Mouse (Mus musculus): ENCODE measurements around the gene Atp5d. TPM values are rescaled to one million over a fixed set of nuclear protein-coding genes. Genes with fewer than 3 reads are reported as not detected.
A peak's percentile ranks its signal among the peaks of the same experiment; 100 is the strongest.
"Not testable (repeated sequence)": the region's sequence is repeated elsewhere in the genome, so short reads cannot be mapped to it uniquely, and the experiment has no call there.

Gene Atp5d
- polyA plus RNA-seq, 1 experiment from 2014 or later: 498 TPM

- peak; percentile 62 for DNase-seq (ENCODE audit: extremely low spot score, low spot score)
- Histone ChIP-seq H3K27ac (peak overlapping the region; percentile 90), H3K9me3 (no peaks in the 10 kb centered on the region), H3K4me3 (peak overlapping the region; percentile 55), H3K27me3 (ENCODE audit: poor library complexity, severe bottlenecking) (peaks cover 14% of the 10 kb centered on the region), H3K36me3 (replicated peaks) (peaks cover 21% of the 10 kb centered on the region), H3K4me1 (peaks cover 97% of the 10 kb centered on the region)
- WGBS: 8% methylated on average over 7 of the region's 7 CpGs
These were observed 23.2 kb downstream of the Atp5d start for GRCm38 (mm10) chr10:80161522-80162242.

DNA sequence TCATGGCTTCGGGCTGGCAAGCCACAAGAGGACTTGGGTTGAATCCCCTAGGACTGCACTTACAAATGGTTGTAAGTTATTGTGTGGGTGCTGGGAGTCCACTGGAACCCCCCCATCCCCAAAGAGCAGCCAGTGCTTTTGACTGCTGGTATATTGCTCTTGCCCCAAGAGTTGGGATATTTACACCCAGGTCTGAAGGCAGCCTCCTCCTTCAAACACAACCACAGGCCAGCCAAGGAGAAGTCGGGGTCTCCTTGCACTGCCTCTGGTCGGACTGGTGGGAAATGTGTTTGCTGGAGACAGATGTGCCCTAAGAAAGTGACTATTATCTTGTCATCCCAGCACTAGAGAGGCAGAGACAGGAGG lies 23.8 kb downstream of the Atp5d start:
- Histone ChIP-seq H3K4me1 (peaks cover 97% of the 10 kb centered on the region), H3K27ac (peak overlapping the region; percentile 90), H3K36me3 (replicated peaks) (peaks cover 15% of the 10 kb centered on the region), H3K9me3 (no peaks in the 10 kb centered on the region), H3K4me3 (peak overlapping the region; percentile 55; the same call in 1 of the 2 replicates), H3K27me3 (ENCODE audit: poor library complexity, severe bottlenecking) (peaks cover 14% of the 10 kb centered on the region)
- WGBS: 80% methylated on average over 3 of the region's 3 CpGs
- no peak for DNase-seq (ENCODE audit: extremely low spot score, low spot score)

DNA sequence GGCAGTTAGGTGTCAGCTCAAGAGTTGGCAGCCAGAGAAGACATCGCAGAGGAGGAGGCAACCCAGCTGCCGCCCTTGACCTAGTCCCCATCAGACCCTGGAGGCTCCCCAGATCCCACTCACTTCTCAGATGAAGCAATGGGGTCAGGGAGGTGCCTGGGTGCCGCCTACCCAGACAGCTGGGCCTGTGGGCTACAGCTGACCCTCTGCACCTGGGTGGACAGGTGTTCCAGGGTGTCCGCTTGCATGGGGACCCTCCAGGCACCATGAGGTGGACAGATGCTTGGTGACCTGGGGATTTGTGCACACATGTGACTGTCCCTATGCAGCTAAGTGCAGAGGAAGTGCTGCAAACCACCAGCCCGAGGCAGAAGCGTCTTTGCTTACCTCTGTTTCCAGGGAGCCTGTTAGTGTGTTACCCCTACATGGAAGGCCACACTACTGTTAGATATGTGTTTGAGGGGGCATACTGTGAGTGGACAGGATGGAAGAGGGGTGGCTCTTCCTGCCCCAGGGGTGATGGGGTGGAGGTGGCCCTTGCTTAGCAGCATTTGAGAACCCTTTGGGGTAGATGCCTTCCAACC lies 24.4 kb downstream of the Atp5d start:
- Histone ChIP-seq H3K27me3 (ENCODE audit: poor library complexity, severe bottlenecking) (peaks cover 14% of the 10 kb centered on the region), H3K9me3 (no peaks in the 10 kb centered on the region), H3K36me3 (replicated peaks) (peaks cover 9% of the 10 kb centered on the region), H3K4me1 (peaks cover 92% of the 10 kb centered on the region), H3K27ac (peak overlapping the region; percentile 90), H3K4me3 (peak overlapping the region; percentile 55; the same call in 1 of the 2 replicates)
- no peak for DNase-seq (ENCODE audit: extremely low spot score, low spot score)
- WGBS: 80% methylated on average over 6 of the region's 6 CpGs

DNA sequence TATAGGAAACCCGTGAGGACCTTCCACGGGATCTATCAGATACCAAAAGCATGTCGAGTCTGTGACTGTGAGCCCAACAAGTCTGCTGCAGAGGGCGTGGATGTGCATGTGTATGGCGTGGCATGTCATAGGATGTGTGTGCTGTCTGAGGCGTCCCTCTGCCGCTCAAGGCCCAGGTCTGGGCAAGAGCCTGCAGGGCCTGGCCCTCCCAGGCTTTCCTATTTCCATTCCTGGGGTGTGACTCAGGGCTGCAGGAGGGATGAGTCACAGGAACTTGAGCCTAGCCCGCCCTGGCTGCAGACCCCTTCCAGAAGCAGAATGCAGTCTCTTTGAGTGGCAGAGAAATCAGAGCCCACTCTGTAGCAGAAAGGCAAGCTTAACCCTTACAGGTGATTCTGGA lies 25.3 kb downstream of the Atp5d start:
- Histone ChIP-seq H3K4me3 (peak overlapping the region; percentile 54), H3K27me3 (ENCODE audit: poor library complexity, severe bottlenecking) (peaks cover 14% of the 10 kb centered on the region), H3K9me3 (no peaks in the 10 kb centered on the region), H3K36me3 (replicated peaks) (0 out of 2 replicates have a peak, but pooled peaks cover under 1% of the 10 kb centered on the region), H3K27ac (peak overlapping the region; percentile 65; the same call in 1 of the 2 replicates), H3K4me1 (peaks cover 87% of the 10 kb centered on the region)
- WGBS: 76% methylated on average over 8 of the region's 8 CpGs
- DNase-seq (ENCODE audit: extremely low spot score, low spot score): no peak

DNA sequence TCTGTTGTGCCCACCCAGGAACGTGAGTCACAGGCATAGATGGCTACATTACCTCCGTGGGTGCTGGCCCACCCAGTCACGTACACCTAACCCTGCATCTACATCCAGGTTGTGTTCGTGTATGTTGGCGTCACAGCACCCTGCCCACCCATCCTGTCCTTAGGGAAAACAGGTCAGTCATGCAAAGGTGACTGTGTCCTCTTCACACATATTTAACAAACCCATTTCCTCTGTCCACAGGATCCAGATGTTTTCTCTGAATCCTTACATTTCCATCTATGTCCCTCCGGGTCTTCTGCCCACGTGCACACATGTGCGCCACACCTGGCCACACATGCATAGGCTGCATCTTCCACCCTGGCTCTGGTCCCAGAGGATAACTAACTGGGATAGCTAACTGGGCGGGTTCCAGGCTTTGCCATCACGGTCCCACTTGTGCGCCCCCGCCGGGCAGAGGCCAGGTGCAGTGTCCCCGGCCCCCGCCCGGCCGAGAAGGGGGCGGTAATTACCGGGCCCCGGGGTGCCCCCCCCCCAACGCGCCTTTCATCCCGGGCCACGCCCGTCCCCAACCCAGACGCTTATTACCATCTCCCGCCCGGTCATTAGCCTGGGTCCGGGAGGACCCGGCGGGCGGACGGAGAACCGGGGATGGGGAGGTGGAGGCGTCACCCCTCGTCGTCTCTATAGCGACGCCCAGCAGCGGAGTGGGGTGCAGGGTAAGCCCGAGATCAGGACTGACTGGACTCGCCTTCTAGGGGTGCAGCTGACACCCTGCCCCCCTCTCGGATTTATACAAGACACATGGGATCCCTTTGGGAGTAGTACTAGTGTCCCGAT lies 25.9 kb downstream of the Atp5d start:
- H3K9me3 ChIP-seq: no peaks in the 10 kb centered on the region
- no peak for DNase-seq (ENCODE audit: extremely low spot score, low spot score)
- H3K27ac ChIP-seq: peak overlapping the region; percentile 65
- H3K36me3 ChIP-seq (replicated peaks): peaks cover 5% of the 10 kb centered on the region
- WGBS: 11% methylated on average over 44 of the region's 44 CpGs
- H3K4me1 ChIP-seq: peaks cover 87% of the 10 kb centered on the region
- peaks cover 14% of the 10 kb centered on the region for H3K27me3 ChIP-seq (ENCODE audit: poor library complexity, severe bottlenecking)
- H3K4me3 ChIP-seq: peak overlapping the region; percentile 54

GRCm38 (mm10) chr10:80164998-80165344 lies 26.5 kb downstream of the Atp5d start:
- DNase-seq (ENCODE audit: extremely low spot score, low spot score): peak; percentile 97
- Histone ChIP-seq H3K27ac (peak overlapping the region; percentile 65), H3K9me3 (no peaks in the 10 kb centered on the region), H3K4me3 (peak overlapping the region; percentile 54), H3K27me3 (ENCODE audit: poor library complexity, severe bottlenecking) (peaks cover 14% of the 10 kb centered on the region), H3K36me3 (replicated peaks) (peaks cover 11% of the 10 kb centered on the region), H3K4me1 (peaks cover 85% of the 10 kb centered on the region)
- under 1% methylated on average over 17 of the region's 17 CpGs for WGBS

GRCm38 (mm10) chr10:80165392-80166128 lies 27.1 kb downstream of the Atp5d start, which contains the start of gene Cirbp:
TSS of gene Cirbp (plus strand) at chr10:80165985.
- Histone ChIP-seq H3K27me3 (ENCODE audit: poor library complexity, severe bottlenecking) (peaks cover 14% of the 10 kb centered on the region), H3K27ac (peak within 1 kb of the TSS; percentile 100), H3K9me3 (no peaks in the 10 kb centered on the region), H3K4me3 (peak within 1 kb of the TSS; percentile 96), H3K36me3 (replicated peaks) (peaks cover 17% of the 10 kb centered on the region), H3K4me1 (peaks cover 85% of the 10 kb centered on the region)
- WGBS: 18% methylated on average over 20 of the region's 20 CpGs
- no peak for DNase-seq (ENCODE audit: extremely low spot score, low spot score)

- H3K27ac ChIP-seq: peak overlapping the region; percentile 100
- WGBS: 87% methylated on average over 4 of the region's 4 CpGs
These were observed 27.7 kb downstream of the Atp5d start for GRCm38 (mm10) chr10:80166136-80166535.

GRCm38 (mm10) chr10:80167460-80168037 lies 29.1 kb downstream of the Atp5d start:
- under 1% methylated on average over 55 of the region's 55 CpGs for WGBS
- Histone ChIP-seq H3K4me1 (peaks cover 80% of the 10 kb centered on the region), H3K4me3 (peak overlapping the region; percentile 96)

More at GRCm38 (mm10) chr10:80166136-80166535, 27.7 kb downstream of the Atp5d start:
- peaks cover 23% of the 10 kb centered on the region for H3K36me3 ChIP-seq (replicated peaks)
- peaks cover 83% of the 10 kb centered on the region for H3K4me1 ChIP-seq
- H3K4me3 ChIP-seq: peak overlapping the region; percentile 54
- H3K27me3 ChIP-seq (ENCODE audit: poor library complexity, severe bottlenecking): peaks cover 14% of the 10 kb centered on the region
- H3K9me3 ChIP-seq; DNase-seq (ENCODE audit: extremely low spot score, low spot score): not testable (repeated sequence)

GRCm38 (mm10) chr10:80168038-80168661 lies 29.7 kb downstream of the Atp5d start:
- peaks cover 79% of the 10 kb centered on the region for H3K4me1 ChIP-seq
- WGBS: under 1% methylated on average over 48 of the region's 48 CpGs

More at GRCm38 (mm10) chr10:80167460-80168037, 29.1 kb downstream of the Atp5d start:
- peaks cover 14% of the 10 kb centered on the region for H3K27me3 ChIP-seq (ENCODE audit: poor library complexity, severe bottlenecking)
- peak overlapping the region; percentile 100 for H3K27ac ChIP-seq
- DNase-seq (ENCODE audit: extremely low spot score, low spot score): peak; percentile 100
- H3K9me3 ChIP-seq: no peaks in the 10 kb centered on the region
- peaks cover 37% of the 10 kb centered on the region for H3K36me3 ChIP-seq (replicated peaks)

DNA sequence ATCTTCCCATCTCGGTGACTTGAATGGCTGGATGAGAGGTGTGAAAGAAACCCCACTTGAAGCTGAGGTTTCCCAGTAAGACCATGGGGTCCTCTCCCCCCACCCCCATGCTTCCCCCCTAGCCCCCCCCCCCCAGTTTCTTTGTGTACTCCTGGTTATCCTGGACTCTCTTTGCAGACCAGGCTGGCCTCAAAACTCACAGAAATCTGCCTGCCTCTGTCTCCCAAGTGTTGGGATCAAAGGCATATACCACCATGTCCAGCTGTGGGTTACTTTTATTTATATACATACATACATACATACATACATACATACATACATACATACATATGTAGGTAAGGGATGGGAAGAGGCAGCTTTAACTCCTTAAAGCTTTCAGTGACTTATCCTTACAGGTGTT lies 30.6 kb downstream of the Atp5d start:
- H3K36me3 ChIP-seq (replicated peaks): peaks cover 41% of the 10 kb centered on the region
- no peaks in the 10 kb centered on the region for H3K9me3 ChIP-seq
- peak overlapping the region; percentile 100 for H3K27ac ChIP-seq
- H3K27me3 ChIP-seq (ENCODE audit: poor library complexity, severe bottlenecking): peaks cover 4% of the 10 kb centered on the region
- peaks cover 76% of the 10 kb centered on the region for H3K4me1 ChIP-seq
- 96% methylated on average over 1 of the region's 1 CpGs for WGBS
- H3K4me3 ChIP-seq: peak overlapping the region; percentile 96
- no peak for DNase-seq (ENCODE audit: extremely low spot score, low spot score)

More at GRCm38 (mm10) chr10:80168038-80168661, 29.7 kb downstream of the Atp5d start:
- Histone ChIP-seq H3K36me3 (replicated peaks) (peaks cover 41% of the 10 kb centered on the region), H3K27ac (peak overlapping the region; percentile 100), H3K4me3 (peak overlapping the region; percentile 96), H3K27me3 (ENCODE audit: poor library complexity, severe bottlenecking) (peaks cover 9% of the 10 kb centered on the region), H3K9me3 (no peaks in the 10 kb centered on the region)
- DNase-seq (ENCODE audit: extremely low spot score, low spot score): peak; percentile 95

All from forebrain, embryonic 10.5 days (tissue).